Mouse (Mus musculus) fat pad, adult 2 months (tissue): ENCODE measurements at regions not wholly inside any gene's neighbourhood (a gene's known extent, or its start where the extent isn't known, plus 50 kb on each side); places are given as distances from the start of the nearest gene placed in this dataset.

ENCODE experiments used
- DNase-seq: peaks from one replicate; pipeline ENCODE4 v3.0.0-alpha.2; 2011; ENCODE audit warnings: low read depth, low spot score; ENCODE audit errors: extremely low read depth

DNA sequence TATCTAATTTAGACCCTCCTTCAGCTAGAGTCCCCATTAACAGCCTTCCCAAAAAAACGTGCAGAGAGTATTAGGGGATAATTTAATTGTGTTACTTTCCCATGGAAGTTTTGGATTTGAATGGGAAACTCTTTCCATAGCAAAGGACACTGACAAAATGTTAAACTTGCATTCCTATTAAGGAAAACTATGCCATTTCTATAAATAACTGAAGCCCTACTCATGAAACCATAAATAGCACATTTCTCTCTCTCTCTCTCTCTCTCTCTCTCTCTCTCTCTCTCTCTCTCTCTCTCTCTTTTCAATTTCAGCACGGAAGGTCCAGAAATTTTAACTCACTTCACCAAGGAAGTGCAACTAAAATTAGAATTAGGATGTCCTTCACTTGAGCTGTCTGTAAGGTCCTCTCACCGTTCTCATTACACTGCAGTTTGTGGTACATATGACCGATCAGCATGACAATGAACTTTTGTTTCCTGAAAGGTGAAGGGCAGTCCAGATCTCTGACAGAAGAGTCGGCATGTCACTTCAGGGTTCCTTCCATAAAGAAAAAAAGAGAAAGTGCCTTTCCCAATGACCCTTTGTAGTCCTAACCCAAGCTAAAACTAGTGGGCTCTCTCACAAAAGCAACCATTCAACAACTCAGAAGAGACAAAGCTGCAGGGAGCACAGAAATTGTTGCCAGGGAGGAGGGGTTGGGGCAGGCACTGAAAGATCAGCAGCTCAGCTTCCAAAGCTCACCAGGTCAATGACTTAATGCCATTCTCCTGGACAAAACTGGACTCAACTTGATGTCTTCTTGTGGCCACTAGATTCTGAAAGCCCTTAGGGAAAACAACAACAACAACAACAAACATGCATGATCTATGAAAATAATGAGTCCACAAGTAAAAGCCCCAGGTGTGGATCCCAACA lies 696.9 kb downstream of the Diaph3 start:
- DNase-seq = no peak

DNA sequence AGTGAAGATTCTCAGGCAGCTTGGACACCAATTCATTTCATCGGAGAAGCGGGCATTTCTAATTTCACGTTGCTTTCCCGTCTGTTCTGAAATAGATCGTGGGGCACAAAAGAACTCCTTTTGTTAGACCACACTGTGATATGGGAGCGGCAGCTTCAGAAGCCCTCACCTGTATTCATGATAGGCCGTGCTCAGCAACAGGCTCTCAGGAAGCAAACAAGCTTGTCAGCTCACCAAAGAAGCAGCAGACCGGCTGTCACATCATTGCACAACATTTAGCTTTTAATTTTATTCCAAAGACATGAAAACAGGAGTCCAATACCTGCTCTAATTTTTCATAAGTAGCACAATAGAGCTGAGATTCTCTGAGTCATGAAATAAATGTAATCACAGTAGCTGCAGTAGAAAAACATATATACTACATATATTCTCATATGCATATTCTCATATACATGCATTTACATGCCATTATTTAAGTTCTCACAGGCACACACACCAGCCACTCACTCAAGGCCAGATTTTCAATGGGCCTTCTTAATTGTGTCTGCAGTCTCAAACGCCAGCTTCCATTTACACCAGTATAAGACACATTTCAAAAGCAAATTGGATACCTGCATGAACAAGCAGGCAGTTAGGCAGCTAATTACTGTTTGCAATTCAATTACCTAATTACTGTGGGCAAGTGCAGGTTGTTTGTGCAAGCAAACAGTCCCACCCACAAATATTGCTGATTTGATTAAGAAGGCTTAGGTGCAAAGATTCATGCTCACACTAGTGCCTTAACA lies 698.9 kb downstream of the Diaph3 start:
- no peak for DNase-seq

- no peak for DNase-seq
Observed at GRCm38 (mm10) chr14:86437383-86437782, 703.7 kb downstream of the Diaph3 start.

DNA sequence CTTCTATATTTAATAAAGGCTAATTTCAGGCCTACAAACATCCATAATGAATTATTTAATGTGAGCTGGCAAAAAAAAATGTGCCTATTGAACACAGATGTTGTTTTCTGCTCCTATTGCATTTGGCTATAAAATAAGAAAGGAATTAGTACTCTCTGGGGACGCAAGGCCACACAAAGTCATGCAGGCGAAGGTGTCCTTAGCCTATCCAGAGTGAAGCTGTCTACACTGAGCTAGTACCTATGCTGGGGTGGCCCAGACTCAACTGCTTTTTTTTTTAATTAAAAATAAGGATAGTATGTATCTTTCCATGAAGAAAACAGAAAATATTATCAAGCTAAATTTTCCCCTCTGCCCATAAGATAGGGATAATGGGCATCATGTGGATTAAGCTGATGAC lies 705.7 kb downstream of the Diaph3 start:
- DNase-seq = no peak

DNA sequence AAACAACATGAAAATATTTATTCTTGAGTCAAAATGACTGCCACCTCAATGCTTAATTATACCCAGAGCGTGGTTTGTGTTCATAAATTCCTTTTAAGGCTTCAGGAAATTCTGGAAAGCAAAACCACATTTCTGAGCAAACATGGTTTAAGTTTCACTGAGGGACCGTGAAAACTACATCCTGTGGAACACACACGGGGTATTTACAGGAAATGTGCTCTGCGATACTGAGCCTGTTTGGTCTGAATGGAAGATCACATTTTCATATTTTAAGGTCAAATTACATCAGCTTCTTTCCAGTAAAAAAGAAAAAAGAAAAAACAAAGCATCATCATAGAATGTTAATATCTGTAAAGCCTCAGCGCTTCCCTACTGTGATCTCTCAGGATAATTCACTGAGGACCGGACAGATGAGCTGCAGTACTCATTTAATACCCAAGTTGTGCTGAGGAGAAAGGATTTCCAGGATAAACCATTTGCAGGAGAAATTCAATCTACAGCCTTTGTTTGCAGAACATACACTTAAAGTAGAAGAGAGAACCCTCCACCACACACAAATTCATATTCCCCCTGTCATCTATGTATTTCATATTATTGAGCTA lies 709.7 kb downstream of the Diaph3 start:
- no peak for DNase-seq

GRCm38 (mm10) chr14:86421881-86422280 lies 719.2 kb downstream of the Diaph3 start:
- DNase-seq = no peak

DNA sequence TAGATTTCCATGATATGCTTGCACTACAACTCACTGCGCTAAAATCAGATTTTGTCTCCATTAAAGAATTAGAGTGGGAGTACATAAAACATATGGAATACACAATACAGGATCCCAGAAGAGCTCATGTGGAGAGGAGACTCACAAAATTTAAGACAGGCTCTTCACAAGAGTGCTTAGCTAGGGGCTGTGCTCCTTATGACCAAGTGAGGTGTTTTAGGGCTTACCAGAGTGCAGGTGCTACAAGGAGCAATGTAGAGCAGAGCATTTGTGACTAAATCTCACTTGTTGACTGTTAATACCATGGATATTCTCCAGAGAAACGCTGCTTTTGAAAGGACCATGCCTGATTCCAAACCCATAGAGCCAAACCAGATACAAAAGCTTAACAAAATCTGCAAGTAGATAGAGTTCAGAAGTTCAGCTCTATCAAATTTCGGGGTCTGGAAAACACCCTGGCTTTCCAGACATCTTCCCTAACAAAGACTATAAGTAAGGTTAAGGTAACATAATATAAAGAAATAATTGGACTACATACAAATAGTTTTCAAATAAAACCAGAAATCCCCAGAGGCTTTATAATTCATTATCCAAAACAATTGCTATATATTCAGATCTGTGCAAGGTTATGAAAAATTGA lies 721.0 kb downstream of the Diaph3 start:
- no peak for DNase-seq

- no peak for DNase-seq
Observed at GRCm38 (mm10) chr14:86396876-86397275, 744.2 kb downstream of the Diaph3 start.

GRCm38 (mm10) chr14:86395951-86396361 lies 745.1 kb downstream of the Diaph3 start:
- DNase-seq = no peak

DNA sequence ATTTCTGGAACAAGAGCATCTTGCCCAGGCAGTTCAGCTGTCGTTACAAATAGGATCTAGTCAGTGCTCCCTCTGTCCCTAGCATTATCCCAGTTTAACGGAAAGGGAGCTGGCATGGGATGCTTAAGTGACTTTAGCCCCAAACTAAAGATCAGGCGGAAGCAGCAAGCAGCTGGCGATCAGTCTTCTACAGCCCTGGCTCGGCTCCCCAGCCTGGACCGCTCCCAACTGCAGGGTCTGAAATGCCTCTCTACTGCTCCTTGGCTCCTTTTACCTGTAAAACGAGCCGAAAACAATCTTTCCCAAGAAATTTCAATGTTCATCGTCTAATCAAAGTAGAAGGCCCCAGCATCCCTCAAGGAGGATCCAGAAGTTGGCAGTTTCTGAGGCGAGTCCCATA lies 745.5 kb downstream of the Diaph3 start:
- no peak for DNase-seq

GRCm38 (mm10) chr14:86395068-86395467 lies 746.0 kb downstream of the Diaph3 start:
- DNase-seq = no peak

DNA sequence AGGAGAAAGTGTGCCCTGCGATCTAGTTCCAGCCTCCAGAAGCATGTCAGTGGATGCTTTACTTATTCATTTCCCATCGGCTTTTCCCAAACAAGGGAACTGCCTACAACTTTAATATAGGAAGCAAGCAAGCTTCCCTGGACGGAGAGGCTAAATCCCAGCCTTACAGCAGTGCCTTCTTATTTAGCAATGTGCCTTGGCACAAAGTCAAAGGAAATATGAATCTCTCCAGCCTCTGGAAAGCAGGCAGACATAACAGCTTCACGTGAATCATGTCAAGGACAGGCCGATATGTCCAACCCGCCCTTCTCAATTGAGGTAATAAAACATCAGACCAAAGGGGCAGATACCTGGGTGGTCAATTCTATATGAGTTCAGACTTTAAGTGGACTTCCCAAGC lies 755.9 kb downstream of the Diaph3 start:
- DNase-seq = no peak

GRCm38 (mm10) chr14:86365032-86365431 lies 776.0 kb downstream of the Diaph3 start:
- DNase-seq = no peak

DNA sequence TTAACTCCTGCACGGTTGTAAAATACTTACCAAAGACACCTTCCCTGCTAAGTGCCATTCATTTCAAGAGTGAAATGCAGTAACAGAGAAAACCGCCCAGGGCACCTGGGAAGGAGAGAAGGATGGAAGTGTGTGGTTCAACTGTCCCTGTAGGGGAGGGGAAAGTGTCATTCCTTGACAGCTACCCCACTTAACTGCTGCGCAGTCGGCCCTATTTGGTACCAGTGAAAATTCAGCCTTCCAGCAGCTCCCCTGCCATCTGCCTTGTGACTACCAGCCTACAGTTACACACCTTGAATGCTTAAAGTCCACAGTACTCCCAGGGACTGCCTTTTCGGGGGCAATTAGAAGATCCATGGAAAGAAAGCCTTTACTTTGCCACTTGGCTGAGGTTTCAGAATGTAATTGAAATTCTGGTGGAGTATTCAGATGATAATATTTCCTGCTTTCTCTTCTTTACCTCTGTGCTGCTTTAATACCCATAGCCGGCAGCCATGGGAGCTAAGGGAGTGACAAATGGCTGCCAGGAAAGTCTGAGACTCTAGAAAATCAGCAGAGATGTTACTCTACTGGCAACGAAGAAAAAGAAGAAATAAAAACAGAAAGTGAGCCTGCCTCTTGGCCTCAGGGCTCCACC lies 780.5 kb downstream of the Diaph3 start:
- DNase-seq = no peak

- DNase-seq = no peak
Observed at GRCm38 (mm10) chr14:86358584-86358983, 782.5 kb downstream of the Diaph3 start.

GRCm38 (mm10) chr14:86350526-86350925 lies 790.5 kb downstream of the Diaph3 start:
- DNase-seq = no peak

DNA sequence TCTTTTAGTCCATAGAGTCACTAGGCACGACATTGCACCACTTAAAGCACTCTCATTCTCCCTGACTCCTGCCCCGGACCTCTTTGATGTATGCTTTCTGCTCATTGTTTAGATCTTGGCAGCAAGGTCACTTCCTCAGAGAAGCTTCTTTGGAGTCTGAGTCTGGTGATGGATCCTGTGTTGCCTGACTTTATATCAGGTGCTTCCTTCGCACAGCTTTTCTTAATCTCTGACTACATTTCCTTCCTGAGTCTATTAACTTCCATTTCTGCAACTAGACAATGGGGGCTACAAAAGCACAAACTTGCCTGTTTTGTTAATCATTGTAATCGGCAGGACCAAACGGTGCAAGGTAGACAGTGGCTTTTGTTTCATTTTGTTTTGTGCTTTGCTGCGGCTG lies 802.0 kb downstream of the Diaph3 start:
- DNase-seq = no peak

- no peak for DNase-seq
Observed at GRCm38 (mm10) chr14:86337052-86337451, 804.0 kb downstream of the Diaph3 start.

- no peak for DNase-seq
Observed at GRCm38 (mm10) chr14:86335284-86335683, 805.8 kb downstream of the Diaph3 start.

DNA sequence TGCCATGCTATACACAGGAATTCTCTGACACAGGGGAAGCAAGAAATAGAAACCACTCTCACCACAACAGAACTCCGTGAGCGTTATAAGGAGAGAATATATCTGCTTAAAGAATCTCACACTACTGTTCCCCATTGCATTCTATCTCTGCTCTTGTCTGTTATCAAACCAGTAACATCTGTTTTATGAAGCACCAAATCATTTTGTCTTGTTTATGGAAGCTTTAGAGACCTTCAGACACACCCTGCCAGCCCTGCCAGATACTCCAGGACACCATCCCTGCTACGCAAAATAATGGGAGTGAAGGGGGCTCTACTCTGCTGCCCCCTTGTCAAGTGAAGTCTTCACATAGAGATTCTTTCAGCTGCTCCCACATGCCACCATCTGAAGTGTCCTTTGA lies 811.9 kb downstream of the Diaph3 start:
- DNase-seq = no peak

DNA sequence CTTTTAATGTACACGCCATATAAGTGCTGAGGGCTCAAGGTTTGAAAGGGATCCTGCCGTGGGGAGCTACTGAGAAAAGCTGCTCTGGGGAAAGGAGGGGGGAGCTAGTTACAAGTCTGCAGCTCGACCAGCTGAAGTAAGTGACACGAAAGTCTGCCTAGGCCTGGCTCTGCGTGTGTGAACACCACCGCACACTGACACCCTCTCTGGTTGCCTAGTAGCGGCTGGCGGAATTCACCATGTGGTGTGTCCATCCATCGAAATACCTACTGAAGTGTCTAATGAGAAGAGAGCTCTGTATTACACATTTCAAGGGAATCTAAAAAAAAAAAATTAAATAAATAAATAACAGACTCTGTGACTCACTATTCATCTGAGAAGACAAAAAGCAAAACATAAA lies 813.4 kb downstream of the Diaph3 start:
- no peak for DNase-seq
